Mouse (Mus musculus): ENCODE results near the gene Cers1. TPM values are rescaled to one million over a fixed set of nuclear protein-coding genes. Genes with fewer than 3 reads are reported as not detected.

Cers1 gene
- total RNA-seq, 2 experiments from 2014 or later = 6.8 to 7.2 TPM

Other genes starting within 250 kb of the Cers1 start
- 1 to 10 TPM in 1 of 2 experiments, under 1 TPM in 1; 0.53 to 4.8 TPM for gene Tm6sf2, start 242.9 kb upstream of the Cers1 start, total RNA-seq (2021)
- gene Hapln4, start 232.3 kb upstream of the Cers1 start, total RNA-seq (2021) = under 1 TPM; 0.11 to 0.14 TPM
- gene Ncan, start 194.9 kb upstream of the Cers1 start, total RNA-seq (2021) = 1 to 10 TPM; 2.4 to 3.6 TPM
- 10 to 100 TPM; 23.6 to 26.0 TPM for gene Nr2c2ap, start 184.4 kb upstream of the Cers1 start, total RNA-seq (2021)
- gene Rfxank, start 176.6 kb upstream of the Cers1 start, total RNA-seq (2021) = 10 to 100 TPM; 15.9 to 18.9 TPM
- gene Borcs8, start 176.3 kb upstream of the Cers1 start, total RNA-seq (2021) = 10 to 100 TPM; 55.5 to 56.4 TPM
- gene Mef2b, start 176.1 kb upstream of the Cers1 start, total RNA-seq (2021) = 1 to 10 TPM; 1.5 to 1.6 TPM
- gene Tmem161a, start 143.4 kb upstream of the Cers1 start, total RNA-seq (2021) = 10 to 100 TPM; 63.4 to 66.8 TPM
- 10 to 100 TPM; 27.8 to 39.2 TPM for gene Slc25a42, start 103.5 kb upstream of the Cers1 start, total RNA-seq (2021)
- 10 to 100 TPM; 54.9 to 62.1 TPM for gene Sugp2, start 81.5 kb upstream of the Cers1 start, total RNA-seq (2021)
- 10 to 100 TPM; 10.1 to 15.1 TPM for gene Armc6, start 81.3 kb upstream of the Cers1 start, total RNA-seq (2021)
- gene Homer3, start 32.9 kb upstream of the Cers1 start, total RNA-seq (2021) = 10 to 100 TPM; 44.8 to 50.6 TPM
- 10 to 100 TPM; 83.3 to 86.8 TPM for gene Ddx49, start 13.3 kb upstream of the Cers1 start, total RNA-seq (2021)
- gene Cope, start 13.3 kb upstream of the Cers1 start, total RNA-seq (2021) = 100 to 1,000 TPM; 188 to 192 TPM
- gene Gdf1, start 14.0 kb downstream of the Cers1 start, total RNA-seq (2021) = 1 to 10 TPM in 1 of 2 experiments, under 1 TPM in 1; 0.34 to 1.3 TPM
- gene Upf1, start 37.5 kb downstream of the Cers1 start, total RNA-seq (2021) = 10 to 100 TPM; 52.5 to 56.1 TPM
- 1 to 10 TPM in 1 of 2 experiments, under 1 TPM in 1; 0.28 to 1.0 TPM for gene Comp, start 57.8 kb downstream of the Cers1 start, total RNA-seq (2021)
- gene Crtc1, start 123.8 kb downstream of the Cers1 start, total RNA-seq (2021) = 10 to 100 TPM; 33.2 to 34.5 TPM
- 10 to 100 TPM; 18.7 to 20.4 TPM for gene Klhl26, start 161.2 kb downstream of the Cers1 start, total RNA-seq (2021)
- 1 to 10 TPM; 3.6 to 5.0 TPM for gene Tmem59l, start 171.6 kb downstream of the Cers1 start, total RNA-seq (2021)
- under 1 TPM in 1 of 2 experiments, not detected in 1; 0.45 TPM for gene Crlf1, start 177.4 kb downstream of the Cers1 start, total RNA-seq (2021)
- gene Rex1bd, start 191.0 kb downstream of the Cers1 start, total RNA-seq (2021) = 100 to 1,000 TPM; 105 to 109 TPM
- gene Uba52, start 195.0 kb downstream of the Cers1 start, total RNA-seq (2021) = 1,000 to 10,000 TPM; 1,529 to 1,618 TPM
- gene Fkbp8, start 211.9 kb downstream of the Cers1 start, total RNA-seq (2021) = 100 to 1,000 TPM; 315 to 322 TPM
- gene Kxd1, start 212.2 kb downstream of the Cers1 start, total RNA-seq (2021) = 10 to 100 TPM; 80.4 to 80.5 TPM
- gene Ell, start 223.7 kb downstream of the Cers1 start, total RNA-seq (2021) = 10 to 100 TPM; 31.0 to 32.4 TPM